In the genomic region with DNA sequence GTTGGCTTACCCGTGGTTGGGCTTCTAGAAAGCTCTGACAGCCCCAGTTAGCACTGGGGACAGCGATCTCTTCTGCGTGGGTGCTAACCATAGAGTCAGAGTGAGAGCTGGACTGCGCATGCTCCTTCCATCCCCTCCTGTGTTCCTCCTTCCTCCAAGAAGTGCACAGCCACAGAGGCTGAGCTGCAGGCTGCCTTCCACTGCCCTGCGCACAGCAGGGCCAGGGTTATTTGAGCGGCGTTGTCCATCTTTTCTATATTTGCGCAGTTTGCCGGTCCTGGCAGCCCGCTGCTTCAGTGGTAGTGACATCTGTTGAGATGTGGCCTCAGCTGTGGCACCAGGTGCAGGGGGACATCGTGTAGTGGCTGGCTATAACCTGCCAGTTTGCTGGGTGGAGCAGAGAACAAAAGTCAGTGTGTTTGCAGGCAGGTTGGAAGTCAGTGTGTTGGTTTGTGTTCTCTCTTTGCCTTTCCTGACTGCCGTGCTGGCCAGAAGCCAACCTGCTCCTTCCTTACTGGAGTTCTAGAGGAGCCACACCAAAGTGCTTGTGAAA, we compare ENCODE assay signal across 9 mouse cellular contexts. TPM values are rescaled to one million over a fixed set of nuclear protein-coding genes. Genes with fewer than 3 reads are reported as not detected.
DNase-seq lines count a peak whose midpoint lies in the region; ATAC-seq and TF ChIP-seq lines count a peak whose summit lies in the region.
"Had no signal": no experiment of that assay in that cellular context is flagged by ENCODE, and none has a peak within 500 bp of the region (broad histone marks: within the 10 kb centered on the region; RNA-seq: fewer than 3 reads in every experiment).

No protein-coding gene starts in this region.

- H3K4me2 ChIP-seq in liver, embryonic 11.5 days: no peak overlapping the region
- H3K4me2 ChIP-seq in liver, postnatal 0 days (ENCODE audit: low read depth, low read length): no peak overlapping the region
- H3K4me2 ChIP-seq: neural tube, embryonic 12.5 days had no signal

- no peak overlapping the region for H3K27ac ChIP-seq in liver, embryonic 11.5 days (ENCODE audit: low read depth, low read length)
- no peak overlapping the region for H3K27ac ChIP-seq in liver, postnatal 0 days (ENCODE audit: low read depth)
- H3K27ac ChIP-seq: neural tube, embryonic 12.5 days had no signal

- ATAC-seq in liver, embryonic 11.5 days (replicated peaks; ENCODE audit: low FRiP score): no peak
- no peak for ATAC-seq in liver, postnatal 0 days

- H3K4me3 ChIP-seq in liver, embryonic 11.5 days (ENCODE audit: low read depth, low read length): no peak overlapping the region
- H3K4me3 ChIP-seq in liver, postnatal 0 days (ENCODE audit: low read depth, low read length): no peak overlapping the region
- H3K4me3 ChIP-seq: neural tube, embryonic 12.5 days had no signal

- H3K4me1 ChIP-seq in liver, embryonic 11.5 days (replicated peaks; ENCODE audit: control insufficient read depth, insufficient read depth, low read length): no peaks in the 10 kb centered on the region
- no peaks in the 10 kb centered on the region for H3K4me1 ChIP-seq in liver, postnatal 0 days (ENCODE audit: insufficient read depth)

- TF ChIP-seq CTCF in liver, postnatal 0 days (IDR thresholded peaks at IDR 0.05; ENCODE audit: low read depth): no peak

- peak; percentile 49 to 61 for DNase-seq in adrenal gland, adult (ENCODE audit: inconsistent age in 2 of 2, low spot score in 1 of 2)
- DNase-seq in adrenal gland, postnatal 4 days (ENCODE audit: low spot score in 2 of 2): no peak
- DNase-seq in urinary bladder, postnatal 25 days (ENCODE audit: low spot score): peak; percentile 29
- DNase-seq in urinary bladder, postnatal 4 days (ENCODE audit: low spot score in 2 of 2): no peak
- DNase-seq in kidney, postnatal 10 days: peak; percentile 80
- DNase-seq in liver, embryonic 11.5 days (ENCODE audit: low spot score): no peak
- no peak for DNase-seq in left cerebral cortex, postnatal 14 days (ENCODE audit: low spot score in 2 of 2)
- no peak for DNase-seq in liver, postnatal 0 days

- H3K36me3 ChIP-seq in liver, embryonic 11.5 days (ENCODE audit: control insufficient read depth, insufficient read depth, low read length): peaks cover 3% of the 10 kb centered on the region; the same call in 1 of the 2 replicates
- peaks cover 4% of the 10 kb centered on the region; the same call in 1 of the 2 replicates for H3K36me3 ChIP-seq in liver, postnatal 0 days (replicated peaks; ENCODE audit: insufficient read depth, low read length)
- H3K36me3 ChIP-seq: neural tube, embryonic 12.5 days had no signal

- intact Hi-C loops in left cerebral cortex, postnatal 14 days (cut with DNase I): no loop called here

- H3K9ac ChIP-seq in liver, embryonic 11.5 days (ENCODE audit: low read depth, low read length): no peak overlapping the region
- no peak overlapping the region for H3K9ac ChIP-seq in liver, postnatal 0 days (replicated peaks)
- H3K9ac ChIP-seq: neural tube, embryonic 12.5 days had no signal

- no peaks in the 10 kb centered on the region for H3K9me3 ChIP-seq in liver, embryonic 11.5 days (ENCODE audit: control insufficient read depth, low read length)
- no peaks in the 10 kb centered on the region for H3K9me3 ChIP-seq in liver, postnatal 0 days (ENCODE audit: low read length)
- H3K9me3 ChIP-seq: neural tube, embryonic 12.5 days had no signal

- no peak for TF ChIP-seq EP300 in liver, postnatal 0 days (IDR thresholded peaks at IDR 0.05; ENCODE audit: low read depth)

- 92% methylated on average over 12 of the region's 12 CpGs for WGBS in liver, embryonic 11.5 days
- WGBS in liver, postnatal 0 days (ENCODE audit: insufficient replicate concordance): 82% methylated on average over 12 of the region's 12 CpGs

- H3K27me3 ChIP-seq in liver, embryonic 11.5 days (replicated peaks; ENCODE audit: control insufficient read depth, insufficient read depth, low read length): no peaks in the 10 kb centered on the region
- no peaks in the 10 kb centered on the region for H3K27me3 ChIP-seq in liver, postnatal 0 days (ENCODE audit: insufficient read depth, low read length)
- H3K27me3 ChIP-seq: neural tube, embryonic 12.5 days had no signal

RNA-seq across cellular contexts. Expression of a gene that starts 53.6 kb away (rescaled TPM):
- total RNA-seq in adrenal gland, postnatal 4 days (2021): 10 to 100 TPM; 51.7 to 52.1 TPM
- 67.4 and 71.9 TPM in 2 replicates for polyA plus RNA-seq in liver, embryonic 11.5 days (2014; fragmentation: Nextera tagmentation; extraction: Ambion mirVana)
- 10 to 100 TPM; 26.4 to 27.7 TPM for total RNA-seq in left cerebral cortex, postnatal 14 days (2021)
- 16.6 and 17.3 TPM in 2 replicates for polyA plus RNA-seq in liver, postnatal 0 days (2015; fragmentation: Nextera tagmentation; extraction: Ambion mirVana)

RNA-seq across cellular contexts. Expression of a gene that starts 53.7 kb away (rescaled TPM):
- total RNA-seq in adrenal gland, postnatal 4 days (2021): 10 to 100 TPM; 35.8 to 39.6 TPM
- 73.1 and 76.6 TPM in 2 replicates for polyA plus RNA-seq in liver, embryonic 11.5 days (2014; fragmentation: Nextera tagmentation; extraction: Ambion mirVana)
- total RNA-seq in left cerebral cortex, postnatal 14 days (2021): 10 to 100 TPM; 38.3 to 40.1 TPM
- 23.2 and 23.8 TPM in 2 replicates for polyA plus RNA-seq in liver, postnatal 0 days (2015; fragmentation: Nextera tagmentation; extraction: Ambion mirVana)

Comparison
In these comparisons a context has a peak if more than half of its experiments do, and no peak if none do; other contexts are left out.
1. DNase-seq: peak in adrenal gland, adult (2 of 2), urinary bladder, postnatal 25 days (single experiment) and kidney, postnatal 10 days (single experiment); none in adrenal gland, postnatal 4 days (0 of 2), urinary bladder, postnatal 4 days (0 of 2), liver, embryonic 11.5 days (single experiment), left cerebral cortex, postnatal 14 days (0 of 2) and liver, postnatal 0 days (single experiment).